Mouse (Mus musculus) small intestine, adult 2 months (tissue): ENCODE results near the gene Rasgrp4.

ENCODE experiments used
- CTCF ChIP-seq: fragments of 200-500 bp; IDR thresholded peaks from 2 replicates; pipeline ENCODE4 v1.5.1; 2012; ENCODE audit warnings: low read depth, mild to moderate bottlenecking, control low read depth, inconsistent platforms, low read length, moderate library complexity, mixed read lengths; ENCODE audit not compliant: insufficient replicate concordance, insufficient read length; ENCODE audit errors: extremely low read depth
- POLR2A ChIP-seq: fragments of 200-500 bp; IDR thresholded peaks from 2 replicates; pipeline ENCODE4 v1.6.1; 2012; ENCODE audit warnings: low read depth, mild to moderate bottlenecking, control low read depth, inconsistent platforms, low read length, moderate library complexity

- TF ChIP-seq POLR2A (no peak), CTCF (no peak)
Observed at GRCm38 (mm10) chr7:29097131-29097530, 37.5 kb upstream of the Rasgrp4 start.
